Mouse (Mus musculus): Measurements from ENCODE around the gene V1ra8. TPM values are rescaled to one million over a fixed set of nuclear protein-coding genes. Genes with fewer than 3 reads are reported as not detected.

Gene V1ra8
- polyA plus RNA-seq, 1 experiment from 2014 or later = not detected

Other genes starting within 250 kb of the V1ra8 start
- not detected in 2 replicates for gene Vmn1r46, start 233.5 kb upstream of the V1ra8 start, polyA plus RNA-seq (2015; fragmentation: Nextera tagmentation; extraction: Ambion mirVana)
- gene Vmn1r47, start 186.6 kb upstream of the V1ra8 start, polyA plus RNA-seq (2015; fragmentation: Nextera tagmentation; extraction: Ambion mirVana) = not detected in 2 replicates
- not detected in 2 replicates for gene Vmn1r48, start 166.0 kb upstream of the V1ra8 start, polyA plus RNA-seq (2015; fragmentation: Nextera tagmentation; extraction: Ambion mirVana)
- gene Vmn1r49, start 124.3 kb upstream of the V1ra8 start, polyA plus RNA-seq (2015; fragmentation: Nextera tagmentation; extraction: Ambion mirVana) = not detected in 2 replicates
- not detected in 2 replicates for gene Vmn1r50, start 101.4 kb upstream of the V1ra8 start, polyA plus RNA-seq (2015; fragmentation: Nextera tagmentation; extraction: Ambion mirVana)
- not detected in 2 replicates for gene Vmn1r51, start 80.2 kb upstream of the V1ra8 start, polyA plus RNA-seq (2015; fragmentation: Nextera tagmentation; extraction: Ambion mirVana)
- gene Vmn1r52, start 28.0 kb upstream of the V1ra8 start, polyA plus RNA-seq (2015; fragmentation: Nextera tagmentation; extraction: Ambion mirVana) = not detected in 2 replicates
- gene Vmn1r53, start 21.6 kb downstream of the V1ra8 start, polyA plus RNA-seq (2015; fragmentation: Nextera tagmentation; extraction: Ambion mirVana) = 0.12 TPM in 2 replicates
- not detected in 2 replicates for gene Vmn1r54, start 43.5 kb downstream of the V1ra8 start, polyA plus RNA-seq (2015; fragmentation: Nextera tagmentation; extraction: Ambion mirVana)
- gene BC048671, start 98.4 kb downstream of the V1ra8 start, polyA plus RNA-seq (2015; fragmentation: Nextera tagmentation; extraction: Ambion mirVana) = not detected in 2 replicates
- 0.34 and 1.1 TPM in 2 replicates for gene Chst13, start 122.4 kb downstream of the V1ra8 start, polyA plus RNA-seq (2015; fragmentation: Nextera tagmentation; extraction: Ambion mirVana)
- gene Uroc1, start 130.5 kb downstream of the V1ra8 start, polyA plus RNA-seq (2015; fragmentation: Nextera tagmentation; extraction: Ambion mirVana) = 0.12 and 0.65 TPM in 2 replicates
- gene Zxdc, start 166.7 kb downstream of the V1ra8 start, polyA plus RNA-seq (2015; fragmentation: Nextera tagmentation; extraction: Ambion mirVana) = 4.4 and 4.9 TPM in 2 replicates
- gene Cfap100, start 226.0 kb downstream of the V1ra8 start, polyA plus RNA-seq (2015; fragmentation: Nextera tagmentation; extraction: Ambion mirVana) = 0.27 and 0.32 TPM in 2 replicates